Mouse (Mus musculus) forebrain, postnatal 0 days (tissue): Measurements from ENCODE around the gene Rom1. TPM values are rescaled to one million over a fixed set of nuclear protein-coding genes. Genes with fewer than 3 reads are reported as not detected.

Experiments used
- ATAC-seq: fragments of 200-750 bp; cut with Nextera tagmentation; 2 replicates; pipeline ENCODE4 v1.8.0; 2017; ENCODE audit warnings: mild to moderate bottlenecking, moderate library complexity
- DNase-seq: peaks from one replicate; pipeline ENCODE4 v3.0.0-alpha.2; 2015
- H3K27ac ChIP-seq: fragments of 300-500 bp; sonication (generic); 2 replicates; pipeline ENCODE4 v1.5.1; 2014; ENCODE audit warnings: low read depth, mild to moderate bottlenecking, antibody characterized with exemption, low read length, moderate library complexity, mixed read lengths
- H3K27me3 ChIP-seq: fragments of 300-500 bp; sonication (generic); 2 replicates; pipeline ENCODE4 v1.6.1; 2014; ENCODE audit warnings: mild to moderate bottlenecking, low read length, mixed read lengths; ENCODE audit not compliant: insufficient read depth
- H3K36me3 ChIP-seq: fragments of 300-500 bp; sonication (generic); 2 replicates; pipeline ENCODE4 v1.6.1; 2014; ENCODE audit warnings: mild to moderate bottlenecking, moderate library complexity; ENCODE audit not compliant: insufficient read depth
- H3K4me1 ChIP-seq: fragments of 300-500 bp; sonication (generic); 2 replicates; pipeline ENCODE4 v1.6.1; 2014; ENCODE audit warnings: antibody characterized with exemption; ENCODE audit not compliant: insufficient read depth
- H3K4me2 ChIP-seq: fragments of 300-500 bp; sonication (generic); 2 replicates; pipeline ENCODE4 v1.6.1; 2014; ENCODE audit warnings: low read depth, mild to moderate bottlenecking, moderate library complexity
- H3K4me3 ChIP-seq: fragments of 300-500 bp; sonication (generic); 2 replicates; pipeline ENCODE4 v1.5.1; 2014; ENCODE audit warnings: low read depth, low read length, mixed read lengths
- H3K9ac ChIP-seq: fragments of 300-500 bp; sonication (generic); 2 replicates; pipeline ENCODE4 v1.6.1; 2014; ENCODE audit warnings: mild to moderate bottlenecking
- H3K9me3 ChIP-seq: fragments of 300-500 bp; sonication (generic); 2 replicates; pipeline ENCODE4 v1.6.1; 2016; ENCODE audit warnings: low read length
- CTCF ChIP-seq: sonication (generic); IDR thresholded peaks from 2 replicates; pipeline ENCODE4 v1.5.1; 2016; ENCODE audit warnings: antibody characterized with exemption, control low read depth, low read depth
- WGBS: fragments of 180-500 bp; shearing (Covaris S2); extraction: QIAGEN DNeasy Blood & Tissue Kit; methylation state at CpG from one replicate; pipeline ENCODE4 v1.1.7; 2014; 5-methylcytosine and 5-hydroxymethylcytosine counted together
- polyA plus RNA-seq: library from polyadenylated mRNA; unstranded; fragments of >200 nt; fragmentation: Nextera tagmentation; extraction: Ambion mirVana; gene quantifications from 2 replicates; pipeline ENCODE4 v1.2.1, GENCODE M21; 2015
- total RNA-seq: library from RNA; depleted of rRNA; stranded (reverse); fragments of >200 nt; gene quantifications from 2 replicates; pipeline ENCODE4 v1.2.3, GENCODE M21; 2014

Rom1 gene
- total and polyA plus RNA-seq, 2 experiments from 2014 or later: 3.3 to 3.5 TPM

DNA sequence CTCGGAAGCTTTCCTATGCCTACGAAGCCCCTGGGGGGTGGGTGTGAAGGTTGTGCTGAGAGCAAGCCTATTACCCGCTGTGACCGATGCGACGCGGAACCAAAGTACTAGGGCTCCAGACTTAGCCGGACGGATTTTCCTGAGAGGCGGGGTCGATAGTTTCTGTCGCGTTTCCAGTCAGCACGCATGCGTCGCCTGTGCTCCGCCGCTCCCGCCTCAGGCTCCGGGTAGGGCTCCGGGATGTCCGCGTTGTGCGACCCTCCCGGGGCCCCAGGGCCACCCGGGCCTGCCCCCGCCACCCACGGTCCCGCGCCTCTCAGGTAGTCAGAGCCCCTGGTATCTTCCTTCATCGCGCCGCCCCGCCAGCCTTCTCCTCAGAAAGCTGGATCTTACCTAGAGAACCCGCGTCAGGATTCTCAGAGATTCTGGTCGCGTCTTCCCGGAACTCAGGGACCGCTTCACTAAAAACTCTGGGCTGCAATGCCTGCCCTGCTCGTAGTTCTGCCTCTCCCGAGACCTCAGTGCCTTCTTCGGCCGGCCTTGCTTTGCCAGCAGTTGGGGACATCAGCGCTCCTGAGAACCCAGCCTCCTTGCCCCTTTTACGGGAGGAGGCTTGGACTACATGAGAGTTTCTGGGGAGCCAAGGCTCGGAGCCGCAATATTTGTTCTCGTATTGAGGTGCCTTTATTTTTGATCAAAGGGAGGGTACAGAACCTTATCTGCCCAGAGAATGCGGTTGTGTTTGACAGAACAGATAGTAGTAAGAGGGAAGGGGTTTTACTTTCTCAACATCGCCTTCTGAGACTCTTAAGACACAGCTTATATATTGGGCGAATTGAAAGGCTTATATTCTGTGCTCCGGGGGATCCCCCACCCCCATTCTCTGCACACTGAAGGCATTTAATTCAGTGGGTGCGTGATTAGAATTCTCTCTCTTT lies 36.1 kb downstream of the Rom1 start, which contains the start of gene Ints5:
Gene Ints5 (plus strand): TSS at position 177 of the 938 bp plus-strand sequence.
- H3K27ac ChIP-seq: peak within 1 kb of the TSS; percentile 87
- WGBS: 3% methylated on average over 54 of the region's 54 CpGs

DNA sequence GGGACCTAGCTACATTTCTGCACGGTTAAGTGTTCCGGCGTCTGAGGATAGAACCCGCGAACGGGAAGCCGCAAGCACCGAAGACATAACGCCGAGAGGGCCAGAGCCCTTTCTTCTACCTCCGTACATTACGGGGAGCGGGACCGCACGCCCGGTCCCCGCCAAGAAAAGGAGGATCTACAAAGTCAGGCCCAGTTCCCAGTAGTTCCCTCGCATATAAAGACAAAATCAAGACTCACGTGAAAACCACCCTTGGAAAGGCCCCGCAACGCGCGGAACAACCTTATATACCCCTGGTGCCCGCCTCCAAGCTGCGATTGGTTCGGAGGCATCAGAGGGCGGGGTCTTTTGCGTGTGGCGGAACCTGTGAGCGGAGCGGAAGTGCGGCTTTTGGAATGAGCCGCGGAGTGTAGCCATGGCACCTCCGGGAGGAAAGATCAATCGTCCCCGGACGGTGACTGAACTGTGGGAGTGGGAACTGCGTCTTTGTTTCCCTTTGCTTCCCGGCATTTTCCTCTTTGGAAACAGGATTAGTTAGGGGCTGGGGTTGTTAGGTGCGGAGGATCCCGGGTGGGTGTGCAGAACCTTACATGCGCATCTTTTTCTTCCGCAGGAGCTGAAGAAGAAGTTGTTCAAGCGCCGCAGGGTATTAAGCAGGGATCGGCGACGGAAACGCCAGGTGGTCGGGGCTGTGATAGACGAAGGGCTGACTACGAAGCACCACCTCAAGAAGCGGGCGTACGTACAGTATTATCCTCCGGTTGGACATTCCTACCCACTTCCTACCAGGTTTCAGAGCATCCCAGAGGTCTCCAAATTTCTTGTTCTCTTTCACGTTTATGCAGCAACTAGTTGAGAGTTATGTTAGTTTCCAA lies 40.4 kb downstream of the Rom1 start, which contains the start of the genes 1810009A15Rik and Gm49416:
Gene 1810009A15Rik (plus strand): TSS at position 343 of the 875 bp plus-strand sequence.
Gene Gm49416 (plus strand): TSS at position 416 of the 875 bp plus-strand sequence.
- under 1% methylated on average over 58 of the region's 58 CpGs for WGBS
- H3K4me3 ChIP-seq: peak within 1 kb of the TSS; percentile 59
- H3K9ac ChIP-seq: peak within 1 kb of the TSS; percentile 63
- no peak for TF ChIP-seq CTCF
- H3K36me3 ChIP-seq: 0 out of 2 replicates have a peak, but pooled peaks cover 5% of the 10 kb centered on the region
- peak; percentile 97 for DNase-seq
- H3K4me2 ChIP-seq: peak within 1 kb of the TSS; percentile 85
- peak within 1 kb of the TSS; percentile 85 for H3K27ac ChIP-seq
- peaks cover 5% of the 10 kb centered on the region for H3K4me1 ChIP-seq
- peak; percentile 97 for ATAC-seq
- H3K27me3 ChIP-seq: no peaks in the 10 kb centered on the region
- no peaks in the 10 kb centered on the region for H3K9me3 ChIP-seq

More for the DNA sequence above, 36.1 kb downstream of the Rom1 start, which contains the start of gene Ints5:
- H3K36me3 ChIP-seq: peaks cover 16% of the 10 kb centered on the region
- H3K9me3 ChIP-seq: no peaks in the 10 kb centered on the region
- peak; percentile 68 for ATAC-seq
- H3K27me3 ChIP-seq: no peaks in the 10 kb centered on the region
- DNase-seq: peak; percentile 93
- TF ChIP-seq CTCF: no peak; the same call in 1 of the 2 replicates
- H3K4me2 ChIP-seq: peak within 1 kb of the TSS; percentile 98
- peak within 1 kb of the TSS; percentile 79 for H3K4me3 ChIP-seq
- peaks cover 5% of the 10 kb centered on the region for H3K4me1 ChIP-seq
- peak within 1 kb of the TSS; percentile 87 for H3K9ac ChIP-seq

DNA sequence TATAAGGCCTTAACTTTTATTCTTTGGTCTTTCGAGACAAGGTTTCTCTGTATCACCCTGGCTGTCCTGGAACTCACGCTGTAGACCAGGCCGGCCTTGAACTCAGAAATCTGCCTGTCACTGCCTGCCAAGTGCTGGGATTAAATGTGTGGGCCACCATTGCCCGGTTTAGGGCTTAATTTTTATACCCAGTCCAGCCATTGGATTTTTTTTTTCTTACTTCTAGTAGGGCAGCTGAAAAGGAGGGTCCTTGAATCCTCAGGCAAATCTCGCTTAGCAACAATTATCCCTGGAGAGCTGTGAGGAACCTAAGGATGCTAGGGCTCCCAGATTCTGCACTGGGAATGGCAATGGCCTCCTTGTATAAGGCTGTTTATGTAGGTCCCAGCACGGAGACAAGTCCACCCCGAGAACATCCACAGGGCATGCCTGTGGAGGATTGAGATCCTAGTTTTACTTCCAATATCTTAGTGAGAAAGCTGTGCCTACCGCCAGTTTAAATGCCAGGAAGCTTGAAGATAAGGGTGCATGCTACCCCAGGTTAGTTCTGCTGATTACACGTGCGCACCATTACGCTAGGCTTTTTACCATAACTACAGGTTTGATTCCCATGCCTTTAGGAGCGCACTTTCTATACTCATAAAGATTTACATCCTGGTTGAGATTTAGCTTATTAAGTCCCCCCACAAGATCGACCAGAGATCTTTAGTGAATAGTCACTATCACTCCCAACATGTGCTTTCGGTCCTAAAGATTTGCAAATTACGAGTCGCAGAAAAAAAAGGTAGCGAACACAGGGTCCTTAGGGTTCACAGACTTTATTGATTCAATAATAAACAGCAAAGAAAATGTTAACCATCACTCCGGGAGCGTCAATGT lies 41.3 kb downstream of the Rom1 start:
- 15% methylated on average over 19 of the region's 19 CpGs for WGBS
- Histone ChIP-seq H3K9ac (peak overlapping the region; percentile 63), H3K9me3 (no peaks in the 10 kb centered on the region), H3K36me3 (0 out of 2 replicates have a peak, but pooled peaks cover 5% of the 10 kb centered on the region), H3K4me3 (peak overlapping the region; percentile 59), H3K4me1 (peaks cover 5% of the 10 kb centered on the region; the same call in 1 of the 2 replicates), H3K4me2 (peak overlapping the region; percentile 85), H3K27me3 (no peaks in the 10 kb centered on the region), H3K27ac (peak overlapping the region; percentile 85)
- no peak for DNase-seq
- TF ChIP-seq CTCF: no peak
- ATAC-seq: no peak

DNA sequence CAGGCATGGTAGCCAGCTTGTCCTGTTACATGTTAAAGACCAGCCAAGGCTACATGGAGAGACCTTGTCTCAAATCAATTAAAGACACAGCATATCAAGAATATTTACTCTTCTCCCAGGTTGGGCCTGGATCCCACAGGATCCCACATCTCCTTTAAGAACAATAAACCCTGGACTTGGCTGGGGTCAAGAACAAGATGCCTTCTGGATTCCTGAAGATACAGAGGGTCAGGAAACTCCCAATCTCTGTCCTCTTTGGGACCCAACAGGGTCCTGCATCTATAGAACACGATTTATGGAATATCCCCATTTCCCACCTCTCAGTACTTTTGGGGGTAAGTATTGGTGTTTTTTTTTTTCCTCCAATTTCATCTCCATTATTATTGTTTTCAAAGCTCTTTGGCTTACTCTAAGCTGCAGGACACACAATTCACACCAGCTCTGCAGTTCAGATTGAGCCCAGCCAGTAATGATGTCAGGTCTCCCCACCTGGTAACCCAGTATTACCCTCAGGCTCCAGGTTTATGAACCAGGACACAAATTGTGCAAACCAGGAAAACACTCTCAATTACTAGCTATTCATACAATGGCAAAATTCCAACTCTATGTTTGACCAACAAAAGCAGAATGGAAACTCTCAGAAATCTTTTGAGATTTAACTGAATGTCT lies 42.1 kb downstream of the Rom1 start:
- ATAC-seq (no peak), DNase-seq (no peak)
- H3K4me2 ChIP-seq: peak overlapping the region; percentile 85; the same call in 1 of the 2 replicates
- WGBS: 56% methylated on average over 1 of the region's 1 CpGs
- H3K27ac ChIP-seq: no peak overlapping the region
- no peaks in the 10 kb centered on the region for H3K27me3 ChIP-seq
- peaks cover 5% of the 10 kb centered on the region; the same call in 1 of the 2 replicates for H3K4me1 ChIP-seq
- no peak overlapping the region for H3K4me3 ChIP-seq
- H3K9me3 ChIP-seq: no peaks in the 10 kb centered on the region
- 0 out of 2 replicates have a peak, but pooled peaks cover 5% of the 10 kb centered on the region for H3K36me3 ChIP-seq
- no peak overlapping the region for H3K9ac ChIP-seq
- no peak for TF ChIP-seq CTCF

DNA sequence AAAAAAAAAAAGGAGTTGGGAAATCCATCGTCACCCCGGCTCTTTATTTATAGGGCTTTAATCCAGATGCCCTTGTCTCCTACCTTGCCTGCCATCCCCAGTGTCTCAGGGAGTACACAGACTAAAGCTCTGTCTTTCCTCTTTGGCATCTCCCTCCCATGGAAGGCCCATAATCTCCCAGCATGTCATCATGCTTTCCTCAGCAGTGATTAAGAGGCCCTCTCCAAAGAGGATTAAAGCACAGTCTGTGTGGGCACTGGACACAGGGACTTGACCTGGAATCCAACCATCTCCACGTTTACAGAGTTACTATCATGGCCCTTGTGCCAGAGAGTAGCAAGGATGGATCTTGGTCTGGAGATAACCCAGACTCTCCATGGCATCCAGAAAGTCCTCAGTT lies 45.5 kb downstream of the Rom1 start, which contains the start of the genes Lbhd1 and Gm49403:
Gene Lbhd1 (plus strand): TSS at position 117 of the 400 bp plus-strand sequence.
Gene Gm49403 (plus strand): TSS at position 315 of the 400 bp plus-strand sequence.
- ATAC-seq: no peak
- H3K4me3 ChIP-seq: no peak within 1 kb of the TSS
- no peaks in the 10 kb centered on the region for H3K36me3 ChIP-seq

More for the DNA sequence above, 45.5 kb downstream of the Rom1 start, which contains the start of the genes Lbhd1 and Gm49403:
- H3K4me2 ChIP-seq: no peak within 1 kb of the TSS
- H3K4me1 ChIP-seq: peaks cover 9% of the 10 kb centered on the region; the same call in 1 of the 2 replicates
- WGBS: 72% methylated on average over 3 of the region's 3 CpGs
- H3K9ac ChIP-seq: no peak within 1 kb of the TSS
- no peaks in the 10 kb centered on the region for H3K27me3 ChIP-seq
- no peak within 1 kb of the TSS for H3K27ac ChIP-seq
- no peak for DNase-seq
- H3K9me3 ChIP-seq: no peaks in the 10 kb centered on the region
- TF ChIP-seq CTCF: no peak
